Mouse (Mus musculus) adrenal gland, postnatal 14 days (tissue): ENCODE measurements around the gene Ctbp2. TPM values are rescaled to one million over a fixed set of nuclear protein-coding genes. Genes with fewer than 3 reads are reported as not detected.
A peak's percentile ranks its signal among the peaks of the same experiment; 100 is the strongest.

Experiments used
- DNase-seq: peaks from one replicate; pipeline ENCODE4 v3.0.0; 2021; ENCODE audit warnings: mixed read lengths
- total RNA-seq: library from RNA; stranded (reverse); gene quantifications from 2 replicates; pipeline ENCODE4 v1.2.3, GENCODE M21; 2021

Gene Ctbp2
- total RNA-seq, 1 experiment from 2014 or later = 63.2 TPM

- DNase-seq = peak; percentile 77
Observed at GRCm38 (mm10) chr7:133088830-133089261, 35.3 kb downstream of the Ctbp2 start.

- DNase-seq = no peak
Observed at GRCm38 (mm10) chr7:133088411-133088810, 35.7 kb downstream of the Ctbp2 start.

GRCm38 (mm10) chr7:133085408-133085807 lies 38.7 kb downstream of the Ctbp2 start:
- DNase-seq = no peak

- DNase-seq = no peak
Observed at GRCm38 (mm10) chr7:133083936-133084614, 40.1 kb downstream of the Ctbp2 start.

- DNase-seq = no peak
Observed at GRCm38 (mm10) chr7:133078929-133079328, 45.2 kb downstream of the Ctbp2 start.

- DNase-seq = no peak
Observed at GRCm38 (mm10) chr7:133074462-133075133, 49.6 kb downstream of the Ctbp2 start.

GRCm38 (mm10) chr7:133073147-133073651 lies 51.0 kb downstream of the Ctbp2 start:
- no peak for DNase-seq

- DNase-seq = no peak
Observed at GRCm38 (mm10) chr7:133072535-133072934, 51.6 kb downstream of the Ctbp2 start.

GRCm38 (mm10) chr7:133067321-133067841 lies 56.8 kb downstream of the Ctbp2 start:
- DNase-seq = no peak

GRCm38 (mm10) chr7:133066776-133067175 lies 57.4 kb downstream of the Ctbp2 start:
- peak; percentile 45 for DNase-seq

GRCm38 (mm10) chr7:133062055-133062454 lies 62.1 kb downstream of the Ctbp2 start:
- no peak for DNase-seq

- no peak for DNase-seq
Observed at GRCm38 (mm10) chr7:133060170-133060569, 64.0 kb downstream of the Ctbp2 start.

GRCm38 (mm10) chr7:133059517-133060104 lies 64.5 kb downstream of the Ctbp2 start:
- no peak for DNase-seq

- peak; percentile 42 for DNase-seq
Observed at GRCm38 (mm10) chr7:133059150-133059509, 65.0 kb downstream of the Ctbp2 start.

GRCm38 (mm10) chr7:133058496-133059149 lies 65.5 kb downstream of the Ctbp2 start:
- no peak for DNase-seq

GRCm38 (mm10) chr7:133056924-133057323 lies 67.2 kb downstream of the Ctbp2 start:
- no peak for DNase-seq

- peak; percentile 31 for DNase-seq
Observed at GRCm38 (mm10) chr7:133054486-133054885, 69.7 kb downstream of the Ctbp2 start.

GRCm38 (mm10) chr7:133053757-133054156 lies 70.4 kb downstream of the Ctbp2 start:
- DNase-seq = no peak

- peak; percentile 24 for DNase-seq
Observed at GRCm38 (mm10) chr7:133052819-133053218, 71.3 kb downstream of the Ctbp2 start.

GRCm38 (mm10) chr7:133050681-133051080 lies 73.5 kb downstream of the Ctbp2 start:
- no peak for DNase-seq

- no peak for DNase-seq
Observed at GRCm38 (mm10) chr7:133048085-133048630, 76.0 kb downstream of the Ctbp2 start.

GRCm38 (mm10) chr7:133047287-133047686 lies 76.9 kb downstream of the Ctbp2 start:
- DNase-seq = peak; percentile 25
